Mouse (Mus musculus) kidney, embryonic 15.5 days (tissue): ENCODE measurements at regions not wholly inside any gene's neighbourhood (a gene's known extent, or its start where the extent isn't known, plus 50 kb on each side); places are given as distances from the start of the nearest gene placed in this dataset.
"Not testable (repeated sequence)": the region's sequence is repeated elsewhere in the genome, so short reads cannot be mapped to it uniquely, and the experiment has no call there.

Experiments
- ATAC-seq: fragments of 200-750 bp; cut with Nextera tagmentation; replicated peaks from 2 replicates; pipeline ENCODE4 v1.8.0; 2017; ENCODE audit warnings: moderate TSS enrichment; ENCODE audit not compliant: low FRiP score
- H3K27ac ChIP-seq: fragments of 300-500 bp; sonication (generic); 2 replicates; pipeline ENCODE4 v1.5.1; 2015; ENCODE audit warnings: mild to moderate bottlenecking, inconsistent platforms
- H3K27me3 ChIP-seq: fragments of 300-500 bp; sonication (generic); 2 replicates; pipeline ENCODE4 v1.6.1; 2015; ENCODE audit warnings: inconsistent platforms
- H3K36me3 ChIP-seq: fragments of 300-500 bp; sonication (generic); 2 replicates; pipeline ENCODE4 v1.6.1; 2015; ENCODE audit warnings: inconsistent platforms
- H3K4me1 ChIP-seq: fragments of 300-500 bp; sonication (generic); 2 replicates; pipeline ENCODE4 v1.6.1; 2015; ENCODE audit warnings: inconsistent platforms
- H3K4me2 ChIP-seq: fragments of 300-500 bp; sonication (generic); 2 replicates; pipeline ENCODE4 v1.6.1; 2015; ENCODE audit warnings: moderate library complexity, mild to moderate bottlenecking, inconsistent platforms
- H3K4me3 ChIP-seq: fragments of 300-500 bp; sonication (generic); replicated peaks from 2 replicates; pipeline ENCODE4 v1.5.1; 2015; ENCODE audit warnings: mild to moderate bottlenecking, inconsistent platforms
- H3K9ac ChIP-seq: fragments of 300-500 bp; sonication (generic); 2 replicates; pipeline ENCODE4 v1.6.1; 2015; ENCODE audit warnings: mild to moderate bottlenecking, inconsistent platforms
- H3K9me3 ChIP-seq: fragments of 300-500 bp; sonication (generic); replicated peaks from 2 replicates; pipeline ENCODE4 v1.6.1; 2016; ENCODE audit warnings: inconsistent platforms
- WGBS: fragments of 180-500 bp; shearing (Covaris S2); methylation state at CpG from one replicate; pipeline ENCODE4 v1.1.7; 2015; ENCODE audit warnings: mixed read lengths; 5-methylcytosine and 5-hydroxymethylcytosine counted together

GRCm38 (mm10) chr12:114757948-114758347 is 1214.2 kb downstream of the Adam6a start:
- not testable (repeated sequence) for H3K9ac ChIP-seq, H3K4me1 ChIP-seq, ATAC-seq, H3K27me3 ChIP-seq, H3K4me2 ChIP-seq, H3K4me3 ChIP-seq, H3K27ac ChIP-seq, H3K36me3 ChIP-seq
- WGBS, result 96% methylated on average over 1 of the region's 1 CpGs
- peaks cover 12% of the 10 kb centered on the region for H3K9me3 ChIP-seq

- 77% methylated on average over 3 of the region's 3 CpGs for WGBS
- peaks cover 20% of the 10 kb centered on the region for H3K9me3 ChIP-seq
- not testable (repeated sequence) for H3K4me2 ChIP-seq, ATAC-seq, H3K36me3 ChIP-seq, H3K4me3 ChIP-seq, H3K4me1 ChIP-seq, H3K9ac ChIP-seq, H3K27me3 ChIP-seq, H3K27ac ChIP-seq
Observed at GRCm38 (mm10) chr12:114764211-114764610, 1220.5 kb downstream of the Adam6a start.

GRCm38 (mm10) chr12:114775414-114775813 is 1231.7 kb downstream of the Adam6a start:
- not testable (repeated sequence) for H3K4me3 ChIP-seq

GRCm38 (mm10) chr12:114804422-114804821 is 1243.1 kb upstream of the Zfp386 start:
- ATAC-seq, result no peak
- Histone ChIP-seq H3K4me1 (no peaks in the 10 kb centered on the region), H3K4me2 (no peak overlapping the region), H3K9me3 (peaks cover 10% of the 10 kb centered on the region; the same call in 1 of the 2 replicates), H3K27me3 (no peaks in the 10 kb centered on the region), H3K9ac (no peak overlapping the region), H3K27ac (no peak overlapping the region), H3K36me3 (no peaks in the 10 kb centered on the region), H3K4me3 (no peak overlapping the region)

More at GRCm38 (mm10) chr12:114775414-114775813, 1231.7 kb downstream of the Adam6a start:
- not testable (repeated sequence) for H3K4me2 ChIP-seq, H3K27me3 ChIP-seq, H3K36me3 ChIP-seq, ATAC-seq, H3K4me1 ChIP-seq, H3K9ac ChIP-seq, H3K27ac ChIP-seq
- peaks cover 53% of the 10 kb centered on the region for H3K9me3 ChIP-seq
- 79% methylated on average over 2 of the region's 2 CpGs for WGBS

GRCm38 (mm10) chr12:114809186-114809585 is 1238.3 kb upstream of the Zfp386 start:
- WGBS, result 78% methylated on average over 1 of the region's 1 CpGs
- H3K27me3 ChIP-seq, result no peaks in the 10 kb centered on the region
- no peak overlapping the region for H3K27ac ChIP-seq
- peaks cover 14% of the 10 kb centered on the region for H3K9me3 ChIP-seq
- H3K4me3 ChIP-seq, result no peak overlapping the region
- no peaks in the 10 kb centered on the region for H3K4me1 ChIP-seq
- no peak overlapping the region for H3K4me2 ChIP-seq
- no peaks in the 10 kb centered on the region for H3K36me3 ChIP-seq
- ATAC-seq, result no peak
- no peak overlapping the region for H3K9ac ChIP-seq

GRCm38 (mm10) chr12:114816858-114817257 is 1230.7 kb upstream of the Zfp386 start:
- not testable (repeated sequence) for H3K4me2 ChIP-seq, H3K27ac ChIP-seq, H3K9ac ChIP-seq, H3K27me3 ChIP-seq, H3K36me3 ChIP-seq, H3K9me3 ChIP-seq, ATAC-seq, H3K4me3 ChIP-seq, H3K4me1 ChIP-seq
- WGBS, result 69% methylated on average over 1 of the region's 1 CpGs

- no peaks in the 10 kb centered on the region for H3K4me1 ChIP-seq
- H3K27me3 ChIP-seq, result no peaks in the 10 kb centered on the region
- no peak overlapping the region for H3K27ac ChIP-seq
- no peak for ATAC-seq
- peaks cover 11% of the 10 kb centered on the region; the same call in 1 of the 2 replicates for H3K9me3 ChIP-seq
- H3K4me3 ChIP-seq, result no peak overlapping the region
- no peak overlapping the region for H3K9ac ChIP-seq
- H3K36me3 ChIP-seq, result no peaks in the 10 kb centered on the region
- no peak overlapping the region for H3K4me2 ChIP-seq
Observed at GRCm38 (mm10) chr12:114832916-114833315, 1214.6 kb upstream of the Zfp386 start.
